In genomic region chr10:84405135-84405776, GRCm38 (mm10) we compare ENCODE assay signal across 20 mouse cellular contexts. TPM values are rescaled to one million over a fixed set of nuclear protein-coding genes. Genes with fewer than 3 reads are reported as not detected.
DNase-seq lines count a peak whose midpoint lies in the region; ATAC-seq and TF ChIP-seq lines count a peak whose summit lies in the region.
"Had no signal": no experiment of that assay in that cellular context is flagged by ENCODE, and none has a peak within 500 bp of the region (broad histone marks: within the 10 kb centered on the region; RNA-seq: fewer than 3 reads in every experiment).

No protein-coding gene starts in this region.

- H3K4me3 ChIP-seq in hindbrain, embryonic 10.5 days: no peak overlapping the region
- H3K4me3 ChIP-seq in hindbrain, embryonic 14.5 days (replicated peaks; ENCODE audit: low read length): no peak overlapping the region
- no peak overlapping the region for H3K4me3 ChIP-seq in layer of hippocampus, adult 2 months
- H3K4me3 ChIP-seq: heart, embryonic 10.5 days; lung, embryonic 15.5 days; stomach, embryonic 15.5 days had no signal

- no peaks in the 10 kb centered on the region for H3K9me3 ChIP-seq in hindbrain, embryonic 10.5 days
- H3K9me3 ChIP-seq in hindbrain, embryonic 14.5 days (ENCODE audit: control insufficient read depth, low read length): no peaks in the 10 kb centered on the region
- H3K9me3 ChIP-seq: heart, embryonic 10.5 days; lung, embryonic 15.5 days; stomach, embryonic 15.5 days had no signal

- H3K36me3 ChIP-seq in hindbrain, embryonic 10.5 days: peaks cover 68% of the 10 kb centered on the region
- H3K36me3 ChIP-seq in hindbrain, embryonic 14.5 days (replicated peaks; ENCODE audit: control insufficient read depth, insufficient read depth): no peaks in the 10 kb centered on the region
- H3K36me3 ChIP-seq: lung, embryonic 15.5 days; stomach, embryonic 15.5 days had no signal

- peaks cover 42% of the 10 kb centered on the region for H3K4me1 ChIP-seq in hindbrain, embryonic 10.5 days (replicated peaks)
- H3K4me1 ChIP-seq in hindbrain, embryonic 14.5 days (replicated peaks; ENCODE audit: control insufficient read depth, insufficient read depth, low read length): peaks cover 30% of the 10 kb centered on the region

- ATAC-seq in hindbrain, embryonic 14.5 days (ENCODE audit: low FRiP score): no peak
- ATAC-seq: activated CD4-positive, CD25-positive, alpha-beta regulatory T cell, adult 4 months; forebrain, embryonic 16.5 days; intestine, embryonic 16.5 days; midbrain, embryonic 16.5 days had no signal

- H3K9ac ChIP-seq in hindbrain, embryonic 14.5 days: no peak overlapping the region
- H3K9ac ChIP-seq: liver, embryonic 14.5 days; lung, embryonic 15.5 days; stomach, embryonic 15.5 days had no signal

- TF ChIP-seq CTCF in layer of hippocampus, adult 2 months (conservative IDR thresholded peaks at IDR 0.05): no peak

- 0 out of 2 replicates have a peak overlapping the region, but pooled peaks have one; percentile 12 for H3K27ac ChIP-seq in hindbrain, embryonic 10.5 days
- no peak overlapping the region for H3K27ac ChIP-seq in hindbrain, embryonic 14.5 days
- peak overlapping the region; percentile 72 for H3K27ac ChIP-seq in layer of hippocampus, adult 2 months
- H3K27ac ChIP-seq: heart, embryonic 10.5 days; liver, embryonic 14.5 days; lung, embryonic 15.5 days; macrophage; stomach, embryonic 15.5 days had no signal

- peak; percentile 47 for DNase-seq in adrenal gland, adult 2 months
- no peak for DNase-seq in adrenal gland, postnatal 25 days
- peak; percentile 21 for DNase-seq in hindbrain, embryonic 10.5 days (ENCODE audit: low spot score)
- no peak for DNase-seq in hindbrain, embryonic 14.5 days (ENCODE audit: low spot score)
- no peak for DNase-seq in layer of hippocampus, adult 2 months (ENCODE audit: low spot score in 2 of 2)
- DNase-seq in layer of hippocampus, adult 9-10 months (ENCODE audit: low spot score): no peak
- DNase-seq in embryo, embryonic 11 days: peak; percentile 53
- DNase-seq in adipocyte (ENCODE audit: low spot score): no peak
- DNase-seq: cerebellum, adult 8-10 months; right cerebral cortex, postnatal 14 days; spleen, adult 18-20 months had no signal

- WGBS in hindbrain, embryonic 10.5 days: 52% methylated on average over 8 of the region's 8 CpGs
- 57% methylated on average over 8 of the region's 8 CpGs for WGBS in hindbrain, embryonic 14.5 days

- H3K27me3 ChIP-seq in hindbrain, embryonic 10.5 days (ENCODE audit: insufficient read depth, poor library complexity, severe bottlenecking): no peaks in the 10 kb centered on the region
- H3K27me3 ChIP-seq in hindbrain, embryonic 14.5 days (ENCODE audit: control insufficient read depth, insufficient read depth, low read length): no peaks in the 10 kb centered on the region
- H3K27me3 ChIP-seq: lung, embryonic 15.5 days; stomach, embryonic 15.5 days had no signal

- H3K4me2 ChIP-seq in hindbrain, embryonic 14.5 days (replicated peaks): no peak overlapping the region
- H3K4me2 ChIP-seq: lung, embryonic 15.5 days; stomach, embryonic 15.5 days had no signal

RNA-seq across cellular contexts. Expression of gene Nuak1, which starts 35.1 kb away (rescaled TPM):
- 10 to 100 TPM in 1 of 2 experiments, 1 to 10 TPM in 1; 6.6 to 12.2 TPM for total RNA-seq in adrenal gland, adult 2 months (2021)
- polyA plus RNA-seq in adrenal gland, adult 2 months (2012; rRNA removed): 4.4 and 4.7 TPM in 2 replicates
- total RNA-seq in adrenal gland, postnatal 25 days (2021): 6.8 and 7.8 TPM in 2 replicates
- polyA plus RNA-seq in hindbrain, embryonic 10.5 days (2016; fragmentation: Nextera tagmentation; extraction: Ambion mirVana): 3.1 and 3.7 TPM in 2 replicates
- polyA plus RNA-seq in hindbrain, embryonic 14.5 days (2014; fragmentation: Nextera tagmentation; extraction: Ambion mirVana): 4.9 TPM in 2 replicates
- 10 to 100 TPM; 47.9 to 51.4 TPM for total RNA-seq in layer of hippocampus, adult 2 months (2021)
- polyA plus RNA-seq: activated CD4-positive, CD25-positive, alpha-beta regulatory T cell, adult 4 months had no signal

Comparison
In these comparisons a context has a peak if more than half of its experiments do, and no peak if none do; other contexts are left out.
1. DNase-seq: peak in adrenal gland, adult 2 months (single experiment), hindbrain, embryonic 10.5 days (single experiment) and embryo, embryonic 11 days (single experiment); none in adrenal gland, postnatal 25 days (single experiment), hindbrain, embryonic 14.5 days (single experiment), layer of hippocampus, adult 2 months (0 of 2), layer of hippocampus, adult 9-10 months (single experiment) and adipocyte (single experiment).